Mouse (Mus musculus): Measurements from ENCODE around the gene Pbx4. TPM values are rescaled to one million over a fixed set of nuclear protein-coding genes. Genes with fewer than 3 reads are reported as not detected.
A peak's percentile ranks its signal among the peaks of the same experiment; 100 is the strongest.

Pbx4 gene
- polyA plus RNA-seq, 1 experiment from 2014 or later: 59.7 TPM

- 91% methylated on average over 5 of the region's 5 CpGs for WGBS
- no peak for DNase-seq (ENCODE audit: low spot score)
- Histone ChIP-seq H3K4me1 (replicated peaks; ENCODE audit: control insufficient read depth, insufficient read depth, low read length) (no peaks in the 10 kb centered on the region), H3K4me2 (replicated peaks) (no peak overlapping the region), H3K9ac (no peak overlapping the region), H3K4me3 (replicated peaks; ENCODE audit: low read length) (no peak overlapping the region), H3K36me3 (replicated peaks; ENCODE audit: control insufficient read depth, insufficient read depth) (peaks cover 33% of the 10 kb centered on the region; the same call in 1 of the 2 replicates), H3K27ac (no peak overlapping the region), H3K9me3 (ENCODE audit: control insufficient read depth, low read length) (no peaks in the 10 kb centered on the region), H3K27me3 (ENCODE audit: control insufficient read depth, insufficient read depth, low read length) (no peaks in the 10 kb centered on the region)
- ATAC-seq (ENCODE audit: low FRiP score): no peak
Measured at GRCm38 (mm10) chr8:69863387-69864020, 31.2 kb downstream of the Pbx4 start.

- Histone ChIP-seq H3K9ac (no peak overlapping the region), H3K27ac (no peak overlapping the region), H3K4me2 (replicated peaks) (no peak overlapping the region), H3K27me3 (ENCODE audit: control insufficient read depth, insufficient read depth, low read length) (no peaks in the 10 kb centered on the region), H3K4me1 (replicated peaks; ENCODE audit: control insufficient read depth, insufficient read depth, low read length) (no peaks in the 10 kb centered on the region), H3K9me3 (ENCODE audit: control insufficient read depth, low read length) (no peaks in the 10 kb centered on the region), H3K4me3 (replicated peaks; ENCODE audit: low read length) (no peak overlapping the region), H3K36me3 (replicated peaks; ENCODE audit: control insufficient read depth, insufficient read depth) (peaks cover 29% of the 10 kb centered on the region; the same call in 1 of the 2 replicates)
- DNase-seq (ENCODE audit: low spot score): no peak
- ATAC-seq (ENCODE audit: low FRiP score): no peak
- 79% methylated on average over 5 of the region's 5 CpGs for WGBS
Measured at GRCm38 (mm10) chr8:69864180-69864579, 31.9 kb downstream of the Pbx4 start.

- no peak for ATAC-seq (ENCODE audit: low FRiP score)
- no peak for DNase-seq (ENCODE audit: low spot score)
- H3K4me1 ChIP-seq (replicated peaks; ENCODE audit: control insufficient read depth, insufficient read depth, low read length): no peaks in the 10 kb centered on the region
- H3K4me3 ChIP-seq (replicated peaks; ENCODE audit: low read length): no peak overlapping the region
- H3K27ac ChIP-seq: no peak overlapping the region
- WGBS: 81% methylated on average over 5 of the region's 5 CpGs
- H3K4me2 ChIP-seq (replicated peaks): no peak overlapping the region
- H3K27me3 ChIP-seq (ENCODE audit: control insufficient read depth, insufficient read depth, low read length): no peaks in the 10 kb centered on the region
- H3K9ac ChIP-seq: no peak overlapping the region
- H3K9me3 ChIP-seq (ENCODE audit: control insufficient read depth, low read length): no peaks in the 10 kb centered on the region
- H3K36me3 ChIP-seq (replicated peaks; ENCODE audit: control insufficient read depth, insufficient read depth): peaks cover 26% of the 10 kb centered on the region
Measured at GRCm38 (mm10) chr8:69867696-69868326, 35.5 kb downstream of the Pbx4 start.

- H3K9ac ChIP-seq: no peak overlapping the region
- H3K9me3 ChIP-seq (ENCODE audit: control insufficient read depth, low read length): no peaks in the 10 kb centered on the region
- peaks cover 24% of the 10 kb centered on the region for H3K36me3 ChIP-seq (replicated peaks; ENCODE audit: control insufficient read depth, insufficient read depth)
- H3K27ac ChIP-seq: no peak overlapping the region
- WGBS: 85% methylated on average over 11 of the region's 11 CpGs
- H3K4me1 ChIP-seq (replicated peaks; ENCODE audit: control insufficient read depth, insufficient read depth, low read length): no peaks in the 10 kb centered on the region
- ATAC-seq (ENCODE audit: low FRiP score): no peak
- no peak for DNase-seq (ENCODE audit: low spot score)
- H3K4me3 ChIP-seq (replicated peaks; ENCODE audit: low read length): no peak overlapping the region
- H3K4me2 ChIP-seq (replicated peaks): no peak overlapping the region
- no peaks in the 10 kb centered on the region for H3K27me3 ChIP-seq (ENCODE audit: control insufficient read depth, insufficient read depth, low read length)
Measured at GRCm38 (mm10) chr8:69870003-69870765, 37.9 kb downstream of the Pbx4 start.

GRCm38 (mm10) chr8:69870907-69871306, 38.6 kb downstream of the Pbx4 start:
- no peak for DNase-seq (ENCODE audit: low spot score)
- H3K4me3 ChIP-seq (replicated peaks; ENCODE audit: low read length): no peak overlapping the region
- no peaks in the 10 kb centered on the region for H3K27me3 ChIP-seq (ENCODE audit: control insufficient read depth, insufficient read depth, low read length)
- WGBS: 97% methylated on average over 6 of the region's 6 CpGs
- H3K4me2 ChIP-seq (replicated peaks): no peak overlapping the region
- H3K9ac ChIP-seq: no peak overlapping the region
- H3K27ac ChIP-seq: no peak overlapping the region
- ATAC-seq (ENCODE audit: low FRiP score): no peak
- H3K9me3 ChIP-seq (ENCODE audit: control insufficient read depth, low read length): no peaks in the 10 kb centered on the region
- H3K36me3 ChIP-seq (replicated peaks; ENCODE audit: control insufficient read depth, insufficient read depth): peaks cover 24% of the 10 kb centered on the region
- H3K4me1 ChIP-seq (replicated peaks; ENCODE audit: control insufficient read depth, insufficient read depth, low read length): no peaks in the 10 kb centered on the region

- Histone ChIP-seq H3K4me1 (replicated peaks; ENCODE audit: control insufficient read depth, insufficient read depth, low read length) (no peaks in the 10 kb centered on the region), H3K9me3 (ENCODE audit: control insufficient read depth, low read length) (no peaks in the 10 kb centered on the region), H3K27me3 (ENCODE audit: control insufficient read depth, insufficient read depth, low read length) (peaks cover 1% of the 10 kb centered on the region), H3K9ac (no peak overlapping the region), H3K4me3 (replicated peaks; ENCODE audit: low read length) (no peak overlapping the region), H3K27ac (no peak overlapping the region), H3K36me3 (replicated peaks; ENCODE audit: control insufficient read depth, insufficient read depth) (peaks cover 24% of the 10 kb centered on the region), H3K4me2 (replicated peaks) (no peak overlapping the region)
- ATAC-seq (ENCODE audit: low FRiP score) (no peak), DNase-seq (ENCODE audit: low spot score) (peak; percentile 83)
- WGBS: 11% methylated on average over 9 of the region's 9 CpGs
Measured at GRCm38 (mm10) chr8:69874155-69874554, 41.9 kb downstream of the Pbx4 start.

- Histone ChIP-seq H3K27ac (no peak overlapping the region), H3K4me2 (replicated peaks) (no peak overlapping the region), H3K4me1 (replicated peaks; ENCODE audit: control insufficient read depth, insufficient read depth, low read length) (no peaks in the 10 kb centered on the region), H3K4me3 (replicated peaks; ENCODE audit: low read length) (no peak overlapping the region), H3K9me3 (ENCODE audit: control insufficient read depth, low read length) (no peaks in the 10 kb centered on the region), H3K36me3 (replicated peaks; ENCODE audit: control insufficient read depth, insufficient read depth) (peaks cover 24% of the 10 kb centered on the region), H3K27me3 (ENCODE audit: control insufficient read depth, insufficient read depth, low read length) (peaks cover 6% of the 10 kb centered on the region), H3K9ac (no peak overlapping the region)
- ATAC-seq (ENCODE audit: low FRiP score) (no peak), DNase-seq (ENCODE audit: low spot score) (no peak)
- 85% methylated on average over 13 of the region's 13 CpGs for WGBS
Measured at GRCm38 (mm10) chr8:69874654-69875053, 42.4 kb downstream of the Pbx4 start.

- no peak overlapping the region for H3K4me2 ChIP-seq (replicated peaks)
- H3K27ac ChIP-seq: no peak overlapping the region
- H3K9me3 ChIP-seq (ENCODE audit: control insufficient read depth, low read length): no peaks in the 10 kb centered on the region
- H3K9ac ChIP-seq: no peak overlapping the region
- 0 out of 2 replicates have a peak, but pooled peaks cover 2% of the 10 kb centered on the region for H3K4me1 ChIP-seq (replicated peaks; ENCODE audit: control insufficient read depth, insufficient read depth, low read length)
- peaks cover 16% of the 10 kb centered on the region for H3K36me3 ChIP-seq (replicated peaks; ENCODE audit: control insufficient read depth, insufficient read depth)
- DNase-seq (ENCODE audit: low spot score) (no peak), ATAC-seq (ENCODE audit: low FRiP score) (no peak)
- 41% methylated on average over 10 of the region's 10 CpGs for WGBS
- H3K4me3 ChIP-seq (replicated peaks; ENCODE audit: low read length): no peak overlapping the region
- peaks cover 21% of the 10 kb centered on the region for H3K27me3 ChIP-seq (ENCODE audit: control insufficient read depth, insufficient read depth, low read length)
Measured at GRCm38 (mm10) chr8:69876097-69876496, 43.8 kb downstream of the Pbx4 start.

GRCm38 (mm10) chr8:69876967-69877366, 44.7 kb downstream of the Pbx4 start:
- Histone ChIP-seq H3K27me3 (ENCODE audit: control insufficient read depth, insufficient read depth, low read length) (peaks cover 29% of the 10 kb centered on the region), H3K9ac (no peak overlapping the region), H3K4me3 (replicated peaks; ENCODE audit: low read length) (no peak overlapping the region), H3K27ac (no peak overlapping the region), H3K36me3 (replicated peaks; ENCODE audit: control insufficient read depth, insufficient read depth) (peaks cover 8% of the 10 kb centered on the region; the same call in 1 of the 2 replicates), H3K9me3 (ENCODE audit: control insufficient read depth, low read length) (no peaks in the 10 kb centered on the region), H3K4me2 (replicated peaks) (no peak overlapping the region), H3K4me1 (replicated peaks; ENCODE audit: control insufficient read depth, insufficient read depth, low read length) (0 out of 2 replicates have a peak, but pooled peaks cover 9% of the 10 kb centered on the region)
- DNase-seq (ENCODE audit: low spot score): no peak
- 81% methylated on average over 10 of the region's 10 CpGs for WGBS
- no peak for ATAC-seq (ENCODE audit: low FRiP score)
